Mouse (Mus musculus): Measurements from ENCODE around the gene Greb1. TPM values are rescaled to one million over a fixed set of nuclear protein-coding genes. Genes with fewer than 3 reads are reported as not detected.
"Not testable (repeated sequence)": the region's sequence is repeated elsewhere in the genome, so short reads cannot be mapped to it uniquely, and the experiment has no call there.

The Greb1 gene
- polyA plus RNA-seq, 1 experiment from 2014 or later, result 0.24 TPM

- Histone ChIP-seq H3K4me2 (replicated peaks; ENCODE audit: low read depth) (no peak overlapping the region), H3K27ac (replicated peaks) (no peak overlapping the region), H3K4me1 (replicated peaks; ENCODE audit: control insufficient read depth, insufficient read depth) (no peaks in the 10 kb centered on the region), H3K4me3 (ENCODE audit: low read depth, low read length) (no peak overlapping the region), H3K36me3 (ENCODE audit: control insufficient read depth, insufficient read depth, low read length) (no peaks in the 10 kb centered on the region), H3K9me3 (ENCODE audit: control insufficient read depth, low read length) (no peaks in the 10 kb centered on the region), H3K27me3 (ENCODE audit: control insufficient read depth, insufficient read depth, low read length) (no peaks in the 10 kb centered on the region), H3K9ac (ENCODE audit: low read length) (no peak overlapping the region)
- TF ChIP-seq EP300 (optimal IDR thresholded peaks at IDR 0.05), result no peak
- TF ChIP-seq CTCF (IDR thresholded peaks at IDR 0.05; ENCODE audit: low read depth), result no peak
- WGBS, result 49% methylated on average over 3 of the region's 3 CpGs
- DNase-seq (ENCODE audit: low spot score) (no peak), ATAC-seq (ENCODE audit: low FRiP score, low TSS enrichment) (no peak)
Observed at GRCm38 (mm10) chr12:16723601-16724000, 77.1 kb downstream of the Greb1 start.

- Histone ChIP-seq H3K27ac (replicated peaks) (no peak overlapping the region), H3K4me3 (ENCODE audit: low read depth, low read length) (no peak overlapping the region), H3K9ac (ENCODE audit: low read length) (no peak overlapping the region), H3K4me1 (replicated peaks; ENCODE audit: control insufficient read depth, insufficient read depth) (no peaks in the 10 kb centered on the region), H3K27me3 (ENCODE audit: control insufficient read depth, insufficient read depth, low read length) (no peaks in the 10 kb centered on the region), H3K4me2 (replicated peaks; ENCODE audit: low read depth) (no peak overlapping the region), H3K9me3 (ENCODE audit: control insufficient read depth, low read length) (no peaks in the 10 kb centered on the region), H3K36me3 (ENCODE audit: control insufficient read depth, insufficient read depth, low read length) (no peaks in the 10 kb centered on the region)
- peak; percentile 59 for ATAC-seq (ENCODE audit: low FRiP score, low TSS enrichment)
- DNase-seq (ENCODE audit: low spot score), result peak; percentile 64
- WGBS, result 36% methylated on average over 8 of the region's 8 CpGs
- TF ChIP-seq CTCF (IDR thresholded peaks at IDR 0.05; ENCODE audit: low read depth) (peak; percentile 97), EP300 (optimal IDR thresholded peaks at IDR 0.05) (no peak)
Observed at GRCm38 (mm10) chr12:16718660-16719315, 81.9 kb downstream of the Greb1 start.

DNA sequence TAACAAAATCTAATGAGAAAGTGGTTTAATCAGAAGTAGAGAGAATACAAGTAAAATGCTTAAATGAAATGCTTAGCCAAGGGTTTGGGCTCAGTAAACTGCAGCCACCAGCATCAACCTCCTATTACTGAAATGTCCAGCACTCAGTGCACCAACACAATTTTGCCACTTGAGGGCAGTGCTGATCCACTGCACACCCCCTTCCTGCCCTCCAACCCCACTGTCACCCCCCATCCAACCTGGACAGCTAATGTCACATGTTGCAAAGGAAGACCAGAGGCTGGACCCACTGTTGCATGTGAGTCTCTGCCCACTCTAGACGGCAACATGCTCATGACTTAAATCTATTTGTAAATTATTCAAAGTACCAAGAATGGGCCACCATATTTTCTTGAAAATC lies 83.0 kb downstream of the Greb1 start:
- no peak overlapping the region for H3K9ac ChIP-seq (ENCODE audit: low read length)
- H3K9me3 ChIP-seq (ENCODE audit: control insufficient read depth, low read length), result no peaks in the 10 kb centered on the region
- no peak overlapping the region for H3K4me2 ChIP-seq (replicated peaks; ENCODE audit: low read depth)
- no peaks in the 10 kb centered on the region for H3K36me3 ChIP-seq (ENCODE audit: control insufficient read depth, insufficient read depth, low read length)
- H3K27me3 ChIP-seq (ENCODE audit: control insufficient read depth, insufficient read depth, low read length), result no peaks in the 10 kb centered on the region
- ATAC-seq (ENCODE audit: low FRiP score, low TSS enrichment), result no peak
- no peak overlapping the region for H3K27ac ChIP-seq (replicated peaks)
- H3K4me3 ChIP-seq (ENCODE audit: low read depth, low read length), result no peak overlapping the region
- peak; percentile 52 for DNase-seq (ENCODE audit: low spot score)
- H3K4me1 ChIP-seq (replicated peaks; ENCODE audit: control insufficient read depth, insufficient read depth), result no peaks in the 10 kb centered on the region
- WGBS, result 72% methylated on average over 1 of the region's 1 CpGs
- no peak for TF ChIP-seq EP300 (optimal IDR thresholded peaks at IDR 0.05)
- peak; percentile 89 for TF ChIP-seq CTCF (IDR thresholded peaks at IDR 0.05; ENCODE audit: low read depth)

GRCm38 (mm10) chr12:16714616-16715015 lies 86.1 kb downstream of the Greb1 start:
- H3K9me3 ChIP-seq (ENCODE audit: control insufficient read depth, low read length), result no peaks in the 10 kb centered on the region
- 68% methylated on average over 10 of the region's 10 CpGs for WGBS
- H3K9ac ChIP-seq (ENCODE audit: low read length), result no peak overlapping the region
- no peaks in the 10 kb centered on the region for H3K4me1 ChIP-seq (replicated peaks; ENCODE audit: control insufficient read depth, insufficient read depth)
- H3K36me3 ChIP-seq (ENCODE audit: control insufficient read depth, insufficient read depth, low read length), result no peaks in the 10 kb centered on the region
- ATAC-seq (ENCODE audit: low FRiP score, low TSS enrichment) (no peak), DNase-seq (ENCODE audit: low spot score) (no peak)
- TF ChIP-seq EP300 (optimal IDR thresholded peaks at IDR 0.05) (no peak), CTCF (IDR thresholded peaks at IDR 0.05; ENCODE audit: low read depth) (no peak)
- H3K4me2 ChIP-seq (replicated peaks; ENCODE audit: low read depth), result no peak overlapping the region
- no peak overlapping the region for H3K4me3 ChIP-seq (ENCODE audit: low read depth, low read length)
- no peaks in the 10 kb centered on the region for H3K27me3 ChIP-seq (ENCODE audit: control insufficient read depth, insufficient read depth, low read length)
- H3K27ac ChIP-seq (replicated peaks), result no peak overlapping the region

DNA sequence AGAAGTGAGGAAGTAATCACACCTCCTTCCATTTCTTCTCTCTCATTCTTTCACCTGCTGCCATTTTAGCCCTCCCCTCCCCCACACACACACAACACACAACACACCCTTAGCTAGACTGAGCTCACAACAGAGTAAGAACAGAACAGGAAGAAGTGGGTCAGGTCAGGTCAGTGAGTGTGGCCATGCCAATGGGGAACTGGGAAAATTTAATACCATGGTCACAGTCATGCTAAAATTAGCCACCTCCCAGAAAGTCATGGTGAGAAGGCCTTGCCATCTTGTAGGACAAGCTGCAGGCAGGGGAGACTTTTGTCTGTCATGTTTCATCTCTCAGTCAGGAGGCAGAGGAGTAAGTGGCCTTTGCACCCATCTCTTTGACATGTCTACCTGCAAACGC lies 102.0 kb downstream of the Greb1 start:
- no peak overlapping the region for H3K9ac ChIP-seq (ENCODE audit: low read length)
- no peak for ATAC-seq (ENCODE audit: low FRiP score, low TSS enrichment)
- DNase-seq (ENCODE audit: low spot score), result no peak

DNA sequence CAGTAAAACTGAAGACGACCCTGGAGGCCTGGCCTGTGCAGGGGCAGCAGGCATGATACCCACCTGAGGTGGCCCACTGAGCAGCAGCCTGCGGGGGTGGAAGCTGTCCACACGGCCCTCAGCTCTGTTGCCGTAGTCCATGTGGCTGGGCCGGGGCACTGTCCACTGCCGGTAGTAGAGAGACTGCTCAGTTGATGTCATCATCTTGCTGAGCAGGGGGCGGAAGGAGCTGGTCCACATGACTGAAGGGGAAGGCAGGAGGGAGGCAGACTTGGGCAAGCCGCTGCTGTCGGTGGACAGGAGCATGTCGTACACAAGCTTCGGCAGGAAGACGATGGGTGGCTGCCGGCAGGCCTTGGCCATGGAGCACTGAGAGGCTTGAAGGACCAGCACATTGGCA lies 104.5 kb downstream of the Greb1 start:
- no peak overlapping the region for H3K27ac ChIP-seq (replicated peaks)
- no peak for ATAC-seq (ENCODE audit: low FRiP score, low TSS enrichment)
- 93% methylated on average over 13 of the region's 13 CpGs for WGBS

More for the DNA sequence above, 102.0 kb downstream of the Greb1 start:
- no peak overlapping the region for H3K4me2 ChIP-seq (replicated peaks; ENCODE audit: low read depth)
- TF ChIP-seq EP300 (optimal IDR thresholded peaks at IDR 0.05) (no peak), CTCF (IDR thresholded peaks at IDR 0.05; ENCODE audit: low read depth) (no peak)
- H3K27me3 ChIP-seq (ENCODE audit: control insufficient read depth, insufficient read depth, low read length), result no peaks in the 10 kb centered on the region
- H3K4me3 ChIP-seq (ENCODE audit: low read depth, low read length), result no peak overlapping the region
- H3K27ac ChIP-seq (replicated peaks), result no peak overlapping the region
- whole genome bisulfite sequencing, result 86% methylated on average over 1 of the region's 1 CpGs
- no peaks in the 10 kb centered on the region for H3K36me3 ChIP-seq (ENCODE audit: control insufficient read depth, insufficient read depth, low read length)
- no peaks in the 10 kb centered on the region for H3K9me3 ChIP-seq (ENCODE audit: control insufficient read depth, low read length)
- H3K4me1 ChIP-seq (replicated peaks; ENCODE audit: control insufficient read depth, insufficient read depth), result no peaks in the 10 kb centered on the region

GRCm38 (mm10) chr12:16695252-16695651 lies 105.4 kb downstream of the Greb1 start:
- not testable (repeated sequence) for ATAC-seq (ENCODE audit: low FRiP score, low TSS enrichment)

More for the DNA sequence above, 104.5 kb downstream of the Greb1 start:
- H3K27me3 ChIP-seq (ENCODE audit: control insufficient read depth, insufficient read depth, low read length), result no peaks in the 10 kb centered on the region
- H3K4me2 ChIP-seq (replicated peaks; ENCODE audit: low read depth), result no peak overlapping the region
- H3K9me3 ChIP-seq (ENCODE audit: control insufficient read depth, low read length), result no peaks in the 10 kb centered on the region
- H3K36me3 ChIP-seq (ENCODE audit: control insufficient read depth, insufficient read depth, low read length), result no peaks in the 10 kb centered on the region
- no peak for DNase-seq (ENCODE audit: low spot score)
- H3K4me3 ChIP-seq (ENCODE audit: low read depth, low read length), result no peak overlapping the region
- H3K9ac ChIP-seq (ENCODE audit: low read length), result no peak overlapping the region
- H3K4me1 ChIP-seq (replicated peaks; ENCODE audit: control insufficient read depth, insufficient read depth), result no peaks in the 10 kb centered on the region
- TF ChIP-seq CTCF (IDR thresholded peaks at IDR 0.05; ENCODE audit: low read depth), result no peak
- no peak for TF ChIP-seq EP300 (optimal IDR thresholded peaks at IDR 0.05)

More at GRCm38 (mm10) chr12:16695252-16695651, 105.4 kb downstream of the Greb1 start:
- not testable (repeated sequence) for H3K36me3 ChIP-seq (ENCODE audit: control insufficient read depth, insufficient read depth, low read length); H3K9me3 ChIP-seq (ENCODE audit: control insufficient read depth, low read length); H3K27ac ChIP-seq (replicated peaks); DNase-seq (ENCODE audit: low spot score); H3K4me2 ChIP-seq (replicated peaks; ENCODE audit: low read depth); H3K9ac ChIP-seq (ENCODE audit: low read length); H3K27me3 ChIP-seq (ENCODE audit: control insufficient read depth, insufficient read depth, low read length); H3K4me3 ChIP-seq (ENCODE audit: low read depth, low read length); H3K4me1 ChIP-seq (replicated peaks; ENCODE audit: control insufficient read depth, insufficient read depth)
- WGBS, result 92% methylated on average over 7 of the region's 8 CpGs

Data from stomach, postnatal 0 days (tissue).